Mouse (Mus musculus): ENCODE data around the gene Clnk.

DNA sequence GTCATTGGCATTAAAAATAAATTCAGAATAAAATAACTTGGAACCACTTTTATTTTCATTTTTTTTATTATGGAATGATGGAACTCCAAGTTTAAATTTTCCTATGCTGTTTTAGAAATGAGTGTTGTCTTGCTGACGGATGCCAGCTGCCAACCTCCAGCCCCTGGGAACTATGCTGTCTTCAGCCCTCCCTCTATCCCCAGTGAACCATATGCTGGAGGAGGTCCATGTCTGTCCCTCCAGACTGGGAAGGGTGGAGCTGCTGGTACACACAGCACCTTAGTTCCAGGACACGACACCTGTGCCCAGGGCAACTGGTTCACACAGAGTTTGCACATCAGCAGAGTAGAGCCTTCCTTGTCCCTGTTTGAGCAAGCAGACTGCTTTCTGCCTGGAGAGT is 22.4 kb upstream of the Clnk start:
- no peak for TF ChIP-seq CTCF (IDR thresholded peaks at IDR 0.05; ENCODE audit: borderline replicate concordance, insufficient read depth, low read length)
- no peak for TF ChIP-seq POLR2A (IDR thresholded peaks at IDR 0.05; ENCODE audit: low read depth, low read length)

Data from embryonic fibroblast, embryonic 13.5 days (primary cell).